Mouse (Mus musculus) olfactory bulb, adult 2 months (tissue): ENCODE data around the gene Olfr67.

Experiments
- CTCF ChIP-seq: fragments of 200-500 bp; IDR thresholded peaks from 2 replicates; pipeline ENCODE4 v1.5.1; 2012; ENCODE audit warnings: low read depth, mild to moderate bottlenecking, low read length, moderate library complexity; ENCODE audit not compliant: insufficient read depth
- POLR2A ChIP-seq: fragments of 200-500 bp; IDR thresholded peaks from 2 replicates; pipeline ENCODE4 v1.6.1; 2012; ENCODE audit warnings: mild to moderate bottlenecking, low read depth, low read length, moderate library complexity; ENCODE audit not compliant: insufficient read depth

- TF ChIP-seq CTCF, result no peak
- no peak for TF ChIP-seq POLR2A
These were observed 1.2 kb upstream of the Olfr67 start for GRCm38 (mm10) chr7:103792669-103793388.
